Mouse (Mus musculus) left cerebral cortex, postnatal 25 days (tissue): Measurements from ENCODE around the gene Usp54. TPM values are rescaled to one million over a fixed set of nuclear protein-coding genes. Genes with fewer than 3 reads are reported as not detected.

ENCODE experiments used
- DNase-seq, 2 experiments: peaks; one replicate each; pipeline ENCODE4 v3.0.0; 2022; ENCODE audit warnings: low spot score in 2 of 2, mixed read lengths in 1 of 2
- intact Hi-C: fragments of 180-260 bp; cut with DNase I; formaldehyde crosslinking; loops from one replicate; pipeline ENCODE4 v1.15.1; 2025
- microRNA-seq, 2 experiments: library from miRNA; unstranded; fragments of <30 nt; microRNA quantifications; one replicate each; pipeline ENCODE4 v1.2.0; 2022
- total RNA-seq, 2 experiments: library from RNA; stranded (reverse); gene quantifications; 2 replicates each; pipeline ENCODE4 v1.2.3; 2021

The Usp54 gene
- total RNA-seq, 2 experiments from 2014 or later: 38.5 to 46.7 TPM

- peak; percentile 83 to 88 for DNase-seq
- intact Hi-C loops: loop anchor here (10.0 kb wide), 1 partner anchor 151 kb away; the partner anchor contains the start of gene Mrps16
Observed at GRCm38 (mm10) chr14:20545529-20546331, 95.1 kb downstream of the Usp54 start.

- intact Hi-C loops: loop anchor here (10.0 kb wide), 1 partner anchor 150 kb away; the partner anchor contains the start of gene Mrps16
- DNase-seq: no peak
Observed at GRCm38 (mm10) chr14:20544467-20545411, 96.1 kb downstream of the Usp54 start.

- no peak for DNase-seq
- intact Hi-C loops: no loop called here
Observed at GRCm38 (mm10) chr14:20529643-20530042, 111.2 kb downstream of the Usp54 start.

- intact Hi-C loops: no loop called here
- DNase-seq: peak in 1 of 2 experiments; percentile 53
Observed at GRCm38 (mm10) chr14:20520179-20520578, 120.7 kb downstream of the Usp54 start.

GRCm38 (mm10) chr14:20508424-20508823 is 132.4 kb downstream of the Usp54 start:
- peak in 1 of 2 experiments; percentile 15 for DNase-seq
- intact Hi-C loops: no loop called here

GRCm38 (mm10) chr14:20502966-20503365 is 137.9 kb downstream of the Usp54 start:
- DNase-seq: peak in 1 of 2 experiments; percentile 22
- intact Hi-C loops: no loop called here

- intact Hi-C loops: no loop called here
- DNase-seq: no peak
Observed at GRCm38 (mm10) chr14:20499982-20500381, 140.9 kb downstream of the Usp54 start.

Small RNA genes within 50 kb of the gene (microRNA-seq; reads per million reads assigned to microRNA genes)
- 0.74 to 2.7 reads per million in 2 experiments for gene Mir6946

Other genes starting within 250 kb of the Usp54 start
- 10 to 100 TPM; 36.0 to 39.2 TPM for gene Mrps16, start 247.4 kb downstream of the Usp54 start, total RNA-seq
- gene Cfap70, start 188.8 kb downstream of the Usp54 start, total RNA-seq: 1 to 10 TPM; 1.1 to 1.7 TPM
- gene Anxa7, start 160.9 kb downstream of the Usp54 start, total RNA-seq: 10 to 100 TPM; 57.5 to 58.2 TPM
- 1 to 10 TPM in 1 of 2 experiments, under 1 TPM in 1; 0.89 to 1.1 TPM for gene Mss51, start 144.2 kb downstream of the Usp54 start, total RNA-seq
- 100 to 1,000 TPM; 297 to 305 TPM for gene Ppp3cb, start 94.5 kb downstream of the Usp54 start, total RNA-seq
- gene Myoz1, start 15.5 kb upstream of the Usp54 start, total RNA-seq: not detected
- gene Synpo2l, start 27.3 kb upstream of the Usp54 start, total RNA-seq: under 1 TPM; 0.23 to 0.28 TPM
- gene Sec24c, start 33.2 kb upstream of the Usp54 start, total RNA-seq: 100 to 1,000 TPM; 110 to 113 TPM
- gene Fut11, start 53.9 kb upstream of the Usp54 start, total RNA-seq: 10 to 100 TPM; 18.5 to 19.7 TPM
- gene Chchd1, start 61.9 kb upstream of the Usp54 start, total RNA-seq: 10 to 100 TPM; 45.9 to 51.8 TPM
- gene Zswim8, start 66.5 kb upstream of the Usp54 start, total RNA-seq: 100 to 1,000 TPM; 152 to 155 TPM
- 10 to 100 TPM; 14.9 to 17.4 TPM for gene Ndst2, start 93.5 kb upstream of the Usp54 start, total RNA-seq
- gene Camk2g, start 153.0 kb upstream of the Usp54 start, total RNA-seq: 100 to 1,000 TPM; 292 to 312 TPM
- 1 to 10 TPM; 5.9 to 7.8 TPM for gene Plau, start 195.6 kb upstream of the Usp54 start, total RNA-seq